Mouse (Mus musculus): ENCODE data around the gene Prss32.

Gene Prss32

DNA sequence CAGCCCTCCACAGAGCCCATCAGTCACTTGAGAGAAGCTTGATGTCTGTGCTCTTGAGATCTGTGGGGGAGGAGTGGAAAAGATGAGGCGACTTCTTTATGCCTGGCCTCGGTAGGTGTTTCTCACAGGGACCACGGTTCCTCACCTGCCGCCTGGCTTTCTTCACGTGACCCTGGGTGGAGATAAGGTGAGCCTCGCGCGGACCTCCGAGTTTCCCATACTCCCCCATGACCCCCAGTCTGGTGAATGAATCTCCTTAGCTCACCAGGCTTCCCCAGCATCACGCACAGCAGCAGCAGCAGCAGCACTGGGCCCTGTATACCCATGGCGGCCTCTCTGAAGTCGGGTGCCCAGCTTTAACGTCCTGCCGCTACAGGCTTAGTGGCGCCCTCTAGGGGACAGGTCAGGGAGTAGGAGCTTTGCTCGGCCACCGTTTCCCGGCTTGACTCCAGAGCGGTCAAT is at the start of gene Prss32, which contains the start of gene Prss41:
TSS of gene Prss32 (plus strand) at position 44 of the 462 bp plus-strand sequence.
TSS of gene Prss41 (minus strand) at position 361 of the 462 bp plus-strand sequence.
- DNase-seq (ENCODE audit: low read depth, low spot score): no peak

DNA sequence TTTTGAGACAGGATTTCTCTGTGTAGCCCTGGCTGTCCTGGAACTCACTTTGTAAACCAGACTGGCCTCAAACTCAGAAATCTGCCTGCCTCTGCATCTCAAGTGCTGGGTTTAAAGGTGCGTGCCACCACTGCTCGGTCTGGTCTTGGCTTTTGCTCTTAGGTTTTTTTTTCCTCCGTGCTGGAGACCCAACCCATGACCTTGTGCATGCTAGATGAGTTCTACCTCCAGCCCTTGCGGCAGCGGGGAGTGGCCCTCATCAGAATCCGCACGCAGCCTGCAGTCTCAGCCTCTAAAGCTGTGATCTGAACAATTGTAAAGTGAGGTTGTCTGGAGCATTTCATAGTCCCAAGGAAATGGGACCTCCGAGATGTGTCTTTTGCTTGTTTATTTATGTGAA is 48.3 kb upstream of the Prss32 start:
- DNase-seq (ENCODE audit: low read depth, low spot score): no peak

DNA sequence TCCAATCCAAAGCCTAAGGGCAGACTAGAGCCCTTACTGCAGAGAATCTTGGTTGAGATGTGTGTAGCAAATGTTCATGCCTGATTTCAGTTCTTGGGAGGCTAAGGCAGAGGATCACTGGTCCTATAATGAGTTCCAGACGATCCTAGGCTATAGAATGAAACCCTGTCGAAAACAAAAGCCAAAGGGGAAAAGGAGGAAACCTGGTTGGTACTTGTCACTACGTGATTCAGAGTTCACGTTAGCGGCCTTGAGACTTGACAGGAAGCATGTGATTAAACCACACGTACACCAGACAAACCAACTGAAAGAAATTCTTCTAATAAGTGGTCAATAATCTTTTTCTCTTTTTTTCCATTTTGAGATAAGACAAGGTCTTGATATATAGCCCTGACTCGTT is 46.3 kb upstream of the Prss32 start:
- no peak for DNase-seq (ENCODE audit: low read depth, low spot score)

DNA sequence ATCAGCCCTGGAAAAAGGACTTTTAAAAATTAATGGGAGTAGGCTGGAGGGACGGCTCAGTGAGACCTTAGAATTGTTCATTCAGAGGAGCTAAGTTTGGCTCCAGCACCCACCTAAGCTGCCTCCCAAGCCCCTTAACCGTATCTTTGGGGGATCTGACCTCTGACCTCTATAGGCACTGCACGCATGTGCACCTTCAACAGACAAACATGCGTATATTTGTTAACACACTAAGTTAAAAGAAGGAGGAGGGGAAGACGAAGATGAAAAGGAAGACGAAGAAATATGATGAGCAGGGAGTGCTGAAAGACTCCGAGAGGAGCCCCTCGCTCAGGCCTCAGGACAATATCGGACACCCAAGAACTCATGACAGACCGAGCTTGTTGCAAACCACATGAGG is 42.0 kb upstream of the Prss32 start:
- no peak for DNase-seq (ENCODE audit: low read depth, low spot score)

DNA sequence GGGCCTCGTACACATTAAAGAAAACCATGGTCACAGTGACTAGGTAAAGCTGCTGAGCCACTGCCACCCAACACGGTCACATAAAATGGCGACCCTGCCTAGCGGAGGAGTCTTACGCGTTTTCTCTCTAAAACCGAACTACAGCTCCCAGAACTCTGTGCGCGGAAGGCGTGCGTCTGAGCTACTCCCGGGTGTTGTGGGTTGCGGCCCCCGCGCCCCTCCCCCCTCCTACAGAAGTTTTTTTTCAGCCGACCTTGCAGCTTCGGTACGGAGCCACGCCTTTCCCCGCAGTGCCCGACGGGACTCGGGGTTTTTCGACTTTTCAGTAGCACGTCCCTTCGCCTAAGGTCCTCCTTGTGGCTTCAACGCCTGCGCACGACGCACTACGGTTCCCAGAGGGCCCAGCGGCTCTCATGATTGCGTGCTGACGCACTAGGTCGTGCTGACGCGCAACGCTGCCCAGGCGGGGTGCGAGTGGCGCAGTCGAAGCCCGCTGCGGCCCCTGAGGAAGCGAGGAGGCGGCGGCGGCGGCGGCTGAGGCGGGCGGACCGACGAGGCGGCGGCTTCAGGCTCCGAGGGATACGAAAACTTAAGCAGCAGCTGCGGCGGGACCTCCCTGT is 40.8 kb upstream of the Prss32 start:
- DNase-seq (ENCODE audit: low read depth, low spot score): peak; percentile 99

DNA sequence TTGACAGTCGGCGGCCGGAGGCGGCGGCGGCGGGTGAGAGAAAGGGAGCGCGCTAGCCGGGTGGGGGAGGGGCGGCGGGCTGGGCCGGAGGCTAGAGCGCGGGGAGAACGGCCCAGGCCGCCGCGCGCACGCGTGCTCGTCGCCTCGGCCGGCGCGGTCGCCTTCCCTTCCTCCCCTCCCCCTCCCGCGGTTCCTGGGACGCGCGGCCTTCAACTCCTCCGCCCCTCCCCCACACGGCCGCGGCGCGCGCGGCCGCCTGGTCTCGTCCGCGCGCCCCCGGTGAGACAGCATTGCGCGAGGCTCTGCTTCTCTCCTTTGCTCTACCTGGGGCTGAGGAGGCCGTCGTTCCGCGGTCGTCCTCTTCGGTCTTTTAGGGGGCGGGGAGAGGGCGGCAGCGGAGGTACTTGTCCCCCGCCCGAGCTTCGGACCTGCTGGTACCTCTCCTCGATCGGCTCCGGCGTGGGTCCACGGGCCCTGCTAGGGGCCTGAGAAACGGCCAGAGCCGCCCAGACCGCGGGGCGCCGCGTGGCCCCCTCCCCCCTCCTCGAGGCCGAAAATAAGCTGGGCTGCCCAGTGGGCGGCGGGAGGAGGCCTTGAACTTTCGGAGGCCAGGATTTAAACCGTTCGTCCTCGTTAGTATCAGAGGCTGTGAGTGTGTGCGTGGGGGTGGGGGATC is 40.2 kb upstream of the Prss32 start:
- peak; percentile 28 for DNase-seq (ENCODE audit: low read depth, low spot score)

DNA sequence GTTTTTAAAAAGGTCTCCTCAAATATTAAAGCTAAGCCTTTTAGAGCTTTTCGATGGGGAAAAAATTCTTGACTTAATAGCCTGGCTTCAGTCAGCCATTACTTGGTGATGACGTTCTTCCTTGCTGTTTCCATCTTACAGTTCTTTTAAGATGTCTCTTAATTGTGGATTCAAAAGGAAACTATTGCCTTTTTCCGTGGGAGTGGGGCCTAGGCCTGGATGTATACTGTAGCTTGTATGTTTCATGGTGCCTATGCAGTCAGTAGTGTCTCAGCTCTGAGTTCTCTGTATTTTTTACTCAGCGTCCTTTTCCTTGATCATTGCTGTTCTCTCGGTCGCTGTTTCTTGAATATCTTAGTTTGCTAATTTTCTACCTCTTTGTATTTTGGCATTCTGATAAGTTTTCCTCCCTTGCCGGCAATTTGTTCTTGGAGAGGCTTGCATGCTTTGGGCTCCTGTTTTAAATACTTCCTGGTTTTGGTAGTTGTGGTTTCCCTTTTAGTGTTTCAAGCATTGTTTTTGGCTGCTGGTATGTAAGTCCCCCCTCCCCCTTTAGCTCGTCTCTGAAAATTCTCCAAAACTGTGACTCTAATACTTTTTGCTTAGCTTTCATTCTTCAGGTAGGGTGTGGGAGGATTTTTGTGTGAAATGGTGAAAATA is 39.1 kb upstream of the Prss32 start:
- no peak for DNase-seq (ENCODE audit: low read depth, low spot score)

DNA sequence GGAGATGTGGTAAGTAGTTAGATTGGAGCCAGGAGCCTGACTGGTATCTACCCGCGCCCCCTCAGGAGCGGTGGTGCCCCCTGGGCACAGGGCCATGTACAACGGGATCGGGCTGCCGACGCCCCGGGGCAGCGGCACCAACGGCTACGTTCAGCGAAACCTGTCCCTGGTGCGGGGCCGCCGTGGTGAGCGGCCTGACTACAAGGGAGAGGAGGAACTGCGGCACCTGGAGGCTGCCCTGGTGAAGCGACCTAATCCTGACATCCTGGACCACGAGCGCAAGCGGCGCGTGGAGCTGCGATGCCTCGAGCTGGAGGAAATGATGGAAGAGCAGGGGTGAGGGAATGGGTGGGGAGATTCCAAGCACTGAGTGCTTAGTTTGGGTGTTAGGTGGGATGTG is 36.8 kb upstream of the Prss32 start:
- no peak for DNase-seq (ENCODE audit: low read depth, low spot score)

DNA sequence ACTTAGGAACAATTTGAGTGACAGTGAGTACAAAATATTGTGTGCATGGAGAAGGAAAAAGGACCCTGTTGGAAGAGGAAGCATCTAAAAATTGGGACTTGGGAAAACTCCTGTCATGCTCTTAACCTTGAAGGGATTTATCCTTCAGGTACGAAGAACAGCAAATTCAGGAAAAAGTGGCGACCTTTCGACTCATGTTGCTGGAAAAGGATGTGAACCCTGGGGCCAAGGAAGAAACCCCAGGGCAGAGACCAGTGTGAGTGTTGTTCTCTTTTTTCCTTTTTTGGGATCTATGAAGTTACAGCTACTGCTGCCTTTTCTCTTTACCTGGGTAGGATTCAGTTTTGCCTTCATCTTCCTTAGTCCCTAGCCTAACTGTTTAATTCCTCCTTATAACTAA is 35.7 kb upstream of the Prss32 start:
- no peak for DNase-seq (ENCODE audit: low read depth, low spot score)

DNA sequence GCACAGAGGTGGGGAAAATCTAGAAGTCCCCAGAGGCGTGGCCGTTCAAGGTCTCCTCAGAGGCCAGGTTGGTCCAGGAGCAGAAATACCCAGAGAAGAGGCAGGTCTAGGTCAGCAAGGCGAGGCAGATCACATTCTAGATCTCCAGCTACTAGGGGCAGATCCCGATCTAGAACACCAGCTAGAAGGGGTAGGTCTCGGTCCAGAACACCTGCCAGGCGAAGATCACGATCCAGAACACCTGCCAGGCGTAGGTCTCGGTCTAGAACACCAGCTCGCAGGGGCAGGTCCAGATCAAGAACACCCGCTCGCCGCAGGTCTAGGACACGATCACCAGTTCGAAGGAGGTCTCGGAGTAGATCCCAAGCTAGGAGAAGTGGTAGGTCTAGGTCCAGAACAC is 28.0 kb upstream of the Prss32 start:
- DNase-seq (ENCODE audit: low read depth, low spot score): no peak

DNA sequence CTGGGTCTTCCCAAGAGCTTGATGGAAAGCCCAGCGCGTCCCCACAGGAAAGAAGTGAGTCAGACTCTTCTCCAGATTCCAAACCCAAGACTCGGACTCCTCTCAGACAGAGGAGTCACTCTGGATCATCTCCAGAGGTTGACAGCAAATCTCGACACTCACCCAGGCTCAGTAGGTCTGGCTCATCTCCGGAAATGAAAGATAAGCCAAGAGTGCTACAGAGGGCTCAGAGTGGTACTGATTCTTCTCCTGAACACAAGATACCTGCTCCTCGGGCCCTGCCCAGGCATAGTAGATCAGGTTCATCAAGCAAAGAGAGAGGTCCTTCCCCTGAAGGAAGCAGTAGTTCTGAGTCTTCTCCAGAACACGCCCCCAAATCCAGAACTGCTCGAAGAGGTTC is 25.1 kb upstream of the Prss32 start:
- no peak for DNase-seq (ENCODE audit: low read depth, low spot score)

DNA sequence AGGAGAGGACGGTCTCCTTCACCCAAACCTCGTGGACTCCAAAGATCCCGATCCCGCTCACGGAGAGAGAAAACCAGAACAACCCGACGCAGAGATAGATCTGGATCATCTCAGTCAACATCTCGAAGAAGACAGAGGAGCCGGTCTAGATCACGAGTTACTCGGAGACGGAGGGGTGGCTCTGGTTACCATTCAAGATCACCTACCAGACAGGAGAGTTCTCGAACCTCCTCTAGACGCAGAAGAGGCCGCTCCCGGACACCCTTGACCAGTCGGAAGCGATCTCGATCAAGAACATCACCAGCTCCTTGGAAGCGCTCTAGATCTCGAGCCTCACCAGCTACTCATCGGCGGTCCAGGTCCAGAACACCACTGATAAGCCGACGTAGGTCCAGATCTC is 24.4 kb upstream of the Prss32 start:
- no peak for DNase-seq (ENCODE audit: low read depth, low spot score)

DNA sequence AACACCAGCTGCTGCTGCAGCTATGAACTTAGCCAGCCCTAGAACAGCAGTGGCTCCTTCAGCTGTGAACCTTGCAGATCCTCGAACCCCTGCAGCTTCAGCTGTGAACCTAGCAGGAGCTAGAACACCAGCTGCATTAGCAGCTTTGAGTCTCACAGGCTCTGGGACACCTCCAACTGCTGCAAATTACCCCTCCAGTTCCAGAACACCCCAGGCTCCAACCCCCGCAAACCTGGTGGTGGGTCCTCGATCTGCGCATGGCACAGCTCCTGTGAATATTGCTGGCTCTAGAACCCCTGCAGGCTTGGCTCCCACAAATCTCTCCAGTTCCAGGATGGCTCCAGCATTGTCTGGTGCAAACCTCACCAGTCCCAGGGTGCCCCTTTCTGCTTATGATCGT is 22.9 kb upstream of the Prss32 start:
- DNase-seq (ENCODE audit: low read depth, low spot score): no peak

DNA sequence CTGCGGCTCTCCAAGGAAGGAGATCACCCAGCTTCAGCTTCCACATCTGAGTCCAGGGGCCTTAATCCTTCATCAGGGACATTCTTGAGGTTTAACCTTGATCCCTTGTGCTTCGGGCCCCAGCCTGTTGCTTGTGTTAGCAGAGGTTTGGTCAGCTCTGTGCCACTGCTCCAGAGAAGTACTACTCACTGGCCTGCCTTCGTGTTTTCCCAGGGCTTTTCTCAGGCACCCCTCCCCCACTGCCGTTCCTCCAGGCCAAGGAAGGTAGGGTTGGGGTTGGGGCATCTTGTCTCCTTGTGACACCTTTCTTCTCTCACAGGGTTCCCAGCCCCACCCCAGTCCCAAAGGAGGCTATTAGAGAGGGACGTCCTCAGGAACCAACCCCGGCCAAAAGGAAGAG is 21.6 kb upstream of the Prss32 start:
- no peak for DNase-seq (ENCODE audit: low read depth, low spot score)

DNA sequence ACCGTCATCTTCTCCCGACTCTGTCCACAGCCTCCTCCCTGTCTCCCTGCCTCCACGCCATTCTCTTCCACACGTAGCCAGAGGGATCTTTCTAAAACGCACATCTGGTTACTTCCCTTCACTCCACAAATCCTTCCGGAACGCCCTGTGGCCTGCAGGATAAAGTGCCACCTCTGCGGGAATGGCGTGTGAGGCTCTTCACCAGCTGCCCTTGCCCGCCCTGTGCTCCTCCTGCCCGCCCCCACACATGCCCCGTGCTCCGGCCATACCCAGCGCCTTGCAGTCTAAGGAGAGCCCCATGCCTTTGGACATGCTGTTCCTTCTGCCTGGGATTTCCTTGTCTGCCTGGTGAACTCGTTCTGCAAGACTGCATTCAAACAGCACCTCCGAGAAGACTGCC is 20.6 kb upstream of the Prss32 start:
- no peak for DNase-seq (ENCODE audit: low read depth, low spot score)

DNA sequence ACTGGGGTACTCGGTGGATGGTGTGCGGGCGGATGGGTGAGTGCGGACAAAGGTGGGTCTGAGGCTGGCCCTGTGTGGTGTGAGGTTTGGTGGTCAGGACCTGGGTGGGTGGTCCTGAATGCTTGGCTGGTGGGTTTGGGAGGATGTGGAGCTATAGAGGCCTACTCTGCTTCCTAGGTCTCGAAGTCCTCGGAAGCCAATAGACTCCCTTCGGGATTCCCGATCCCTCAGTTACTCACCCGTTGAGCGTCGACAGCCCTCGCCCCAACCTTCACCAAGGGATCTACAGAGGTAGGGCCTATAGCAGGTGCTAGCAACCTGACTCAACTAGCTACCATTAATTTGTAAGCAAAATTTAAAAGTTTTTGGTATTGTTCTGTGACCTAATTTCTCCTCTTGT is 20.0 kb upstream of the Prss32 start:
- no peak for DNase-seq (ENCODE audit: low read depth, low spot score)

DNA sequence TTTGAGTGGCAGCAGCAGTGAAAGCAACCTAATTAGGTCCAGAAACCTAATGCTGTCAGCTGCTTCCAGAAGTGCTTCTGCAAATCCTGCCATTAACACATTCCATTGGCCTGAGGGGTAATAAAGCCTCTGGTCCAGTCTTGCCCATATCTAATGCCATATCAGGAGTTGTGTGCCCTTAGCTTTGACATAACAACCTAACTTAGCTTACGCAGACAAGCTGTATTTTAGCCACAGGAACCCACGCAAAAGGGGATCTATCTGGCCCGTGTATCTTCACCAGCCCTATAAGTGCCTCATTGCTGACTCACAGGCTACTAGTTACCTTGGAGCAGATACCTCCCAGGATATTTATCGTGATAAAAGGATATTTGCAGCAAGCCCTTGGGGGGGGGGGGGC is 18.1 kb upstream of the Prss32 start:
- no peak for DNase-seq (ENCODE audit: low read depth, low spot score)

DNA sequence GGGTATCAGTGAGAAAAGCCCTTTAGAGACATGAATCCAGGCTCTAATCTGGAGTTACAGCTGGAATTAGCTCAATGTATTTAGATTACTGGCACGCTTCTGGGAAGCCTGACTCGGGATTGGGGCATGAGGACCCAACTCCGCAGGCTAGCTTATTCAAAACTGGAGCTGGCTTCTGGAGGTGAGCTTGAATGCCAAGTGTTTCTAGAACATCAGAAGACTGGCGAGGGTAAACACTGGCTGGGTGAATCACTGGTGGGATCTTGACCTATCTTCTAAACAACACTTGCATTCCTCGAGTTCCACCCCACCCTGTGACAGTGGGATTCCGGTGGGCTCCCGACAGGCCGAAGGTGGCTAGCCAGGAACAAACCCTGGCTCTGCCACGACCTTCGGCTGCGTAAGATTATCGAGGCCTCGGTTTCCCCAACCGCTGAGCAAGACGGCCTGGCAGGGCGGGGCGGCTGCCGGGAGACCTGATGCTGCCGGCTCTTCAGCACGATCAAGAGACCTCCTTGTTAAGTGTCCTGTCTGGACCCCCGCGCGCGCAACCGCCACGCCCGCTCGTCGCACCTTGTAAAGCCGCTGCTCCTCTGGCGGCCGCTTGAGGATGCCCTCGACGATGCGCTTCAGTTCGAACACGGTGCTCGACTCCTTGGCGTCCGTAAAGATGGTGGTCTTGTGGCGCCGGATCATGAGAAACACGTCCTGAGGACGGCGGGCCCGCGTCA is 15.2 kb upstream of the Prss32 start:
- no peak for DNase-seq (ENCODE audit: low read depth, low spot score)

DNA sequence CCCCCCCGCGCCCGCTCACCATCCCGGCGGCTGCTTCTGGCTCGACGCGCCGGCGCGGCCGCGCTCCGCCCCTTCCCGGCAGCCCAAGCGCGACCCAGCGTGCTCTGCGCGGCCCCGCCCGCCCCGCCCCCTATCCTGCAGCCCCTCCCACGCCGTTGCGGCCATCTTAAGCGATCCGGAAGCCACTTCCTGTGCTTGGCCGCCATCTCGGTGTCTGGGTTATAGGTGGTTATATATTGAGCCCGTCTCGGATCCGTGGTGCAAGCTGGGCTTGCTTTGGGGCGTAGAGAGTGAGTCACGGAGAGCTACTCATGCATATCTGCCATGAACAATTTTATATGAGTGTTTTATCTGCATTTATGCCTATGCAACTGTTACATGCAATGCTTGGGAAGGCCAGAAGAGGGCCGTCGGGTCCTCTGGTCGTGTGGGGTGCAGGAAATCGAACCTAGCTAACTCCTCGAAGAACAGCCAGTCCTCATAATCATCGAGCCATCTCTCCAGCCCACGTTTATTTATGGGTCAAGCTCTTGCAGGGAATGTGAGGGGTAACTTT is 14.5 kb upstream of the Prss32 start, which contains the start of gene Elob:
TSS of gene Elob (minus strand) at position 73 of the 556 bp plus-strand sequence.
- peak; percentile 83 for DNase-seq (ENCODE audit: low read depth, low spot score)

DNA sequence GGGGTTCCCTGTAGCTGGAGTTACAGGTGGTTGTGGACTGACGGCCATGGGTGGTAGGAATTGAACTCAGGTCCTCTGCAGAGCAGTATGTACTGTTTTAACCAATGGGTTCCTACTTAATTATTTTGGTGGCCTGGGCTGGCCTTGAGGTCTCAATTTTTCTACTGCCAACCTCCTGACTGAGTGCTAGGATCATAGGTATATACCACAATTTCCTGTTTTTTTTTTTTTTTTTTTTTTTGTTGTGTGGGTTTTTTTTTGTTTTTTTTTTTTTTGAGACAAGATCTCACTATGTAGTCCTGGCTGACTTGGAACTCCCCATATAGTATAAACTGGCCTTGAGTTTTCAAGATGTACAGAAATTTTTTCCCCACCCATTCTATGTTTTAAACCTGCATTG is 12.5 kb upstream of the Prss32 start:
- DNase-seq (ENCODE audit: low read depth, low spot score): no peak

DNA sequence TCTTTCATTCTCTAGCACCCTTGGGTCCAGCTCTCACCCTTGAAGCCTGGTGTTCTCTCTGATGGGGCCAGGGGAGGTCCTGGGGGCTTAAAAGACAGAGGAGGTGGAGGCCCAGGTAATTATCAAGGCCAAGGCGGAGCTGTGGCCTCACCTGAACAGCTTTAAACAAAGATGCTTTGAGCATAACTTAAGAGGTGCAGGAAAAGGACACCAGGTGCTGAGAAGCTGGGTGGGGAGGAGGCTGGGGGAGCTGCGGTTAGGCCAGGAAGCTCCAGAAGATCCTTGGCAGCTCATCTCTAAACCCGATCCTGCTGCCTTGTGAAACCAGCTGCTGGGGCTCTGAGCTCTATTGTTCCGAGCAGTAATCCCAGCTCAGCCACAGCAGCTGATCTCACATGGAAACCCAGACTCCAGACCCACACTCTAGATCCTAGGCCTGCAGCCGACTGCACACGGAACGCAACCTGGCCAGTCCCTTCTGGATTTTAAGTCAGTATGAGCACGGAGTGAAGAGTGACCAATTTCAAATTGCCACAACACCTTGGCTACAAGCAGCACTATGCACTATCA is 7.6 kb upstream of the Prss32 start, which contains the start of gene Prss33:
TSS of gene Prss33 (minus strand) at position 51 of the 570 bp plus-strand sequence.
- DNase-seq (ENCODE audit: low read depth, low spot score): no peak
